Mouse (Mus musculus) bone marrow, adult 2 months (tissue): ENCODE data around the gene Ccdc78.

Experiments
- CTCF ChIP-seq: fragments of 200-500 bp; IDR thresholded peaks from 2 replicates; pipeline ENCODE4 v1.5.1; 2011; ENCODE audit warnings: low read length, control low read depth; ENCODE audit not compliant: control insufficient read depth, insufficient read depth
- POLR2A ChIP-seq: fragments of 200-500 bp; IDR thresholded peaks from 2 replicates; pipeline ENCODE4 v1.6.1; 2011; ENCODE audit warnings: low read depth, mild to moderate bottlenecking, control low read depth, low read length, borderline replicate concordance; ENCODE audit not compliant: control insufficient read depth

GRCm38 (mm10) chr17:25769331-25769730 lies 17.0 kb upstream of the Ccdc78 start:
- TF ChIP-seq POLR2A (no peak), CTCF (no peak)
